Mouse (Mus musculus) spleen, embryonic (tissue): Measurements from ENCODE around the gene Taok1.

Source experiments
- CTCF ChIA-PET: fragments of 350-600 bp; sonication (Branson Sonifier 250); formaldehyde crosslinking; loops from one replicate; lab custom pipeline; 2022; lab: Charles Lee

Taok1 gene

GRCm38 (mm10) chr11:77494782-77495181 is 112.8 kb downstream of the Taok1 start:
- CTCF ChIA-PET = no interaction called here

GRCm38 (mm10) chr11:77494344-77494676 is 113.3 kb downstream of the Taok1 start:
- CTCF ChIA-PET = no interaction called here

- CTCF ChIA-PET = no interaction called here
Observed at GRCm38 (mm10) chr11:77493512-77494343, 113.9 kb downstream of the Taok1 start, which contains the start of gene Git1. Git1 (plus strand) TSS chr11:77493562.

GRCm38 (mm10) chr11:77492911-77493332 is 114.7 kb downstream of the Taok1 start:
- CTCF ChIA-PET = interaction anchor here (0.6 kb wide), 1 partner anchor 27 kb away, joined by 3 read pairs; no protein-coding TSS in a partner anchor

GRCm38 (mm10) chr11:77492311-77492871 is 115.2 kb downstream of the Taok1 start:
- CTCF ChIA-PET = interaction anchor here (0.6 to 1.4 kb wide), 2 partner anchors 23 to 27 kb away, joined by 3 to 4 read pairs; partner anchors contain the start of genes Abhd15 and Trp53i13

- CTCF ChIA-PET = interaction anchor here (0.6 to 1.4 kb wide), 3 partner anchors 24 to 117 kb away, joined by 3 to 4 read pairs (median 3); partner anchors contain the start of genes Abhd15 and Trp53i13
Observed at GRCm38 (mm10) chr11:77491502-77492291, 115.9 kb downstream of the Taok1 start.

GRCm38 (mm10) chr11:77491123-77491501 is 116.5 kb downstream of the Taok1 start:
- CTCF ChIA-PET = interaction anchor here (1.4 kb wide), 1 partner anchor 24 kb away, joined by 4 read pairs; the partner anchor contains the start of genes Abhd15 and Trp53i13

GRCm38 (mm10) chr11:77490451-77490850 is 117.2 kb downstream of the Taok1 start:
- CTCF ChIA-PET = interaction anchor here (1.0 kb wide), 1 partner anchor 9 kb away, joined by 3 read pairs; no protein-coding TSS in a partner anchor

GRCm38 (mm10) chr11:77489591-77490235 is 117.9 kb downstream of the Taok1 start, which contains the start of gene Ankrd13b:
Ankrd13b (minus strand) TSS chr11:77489678.
- CTCF ChIA-PET = interaction anchor here (1.0 kb wide), 1 partner anchor 10 kb away, joined by 3 read pairs; no protein-coding TSS in a partner anchor

GRCm38 (mm10) chr11:77488771-77489581 is 118.6 kb downstream of the Taok1 start:
- CTCF ChIA-PET = interaction anchor here (0.6 kb wide), 1 partner anchor 185 kb away, joined by 3 read pairs; no protein-coding TSS in a partner anchor

GRCm38 (mm10) chr11:77486798-77487197 is 120.8 kb downstream of the Taok1 start:
- CTCF ChIA-PET = no interaction called here

GRCm38 (mm10) chr11:77485229-77485628 is 122.4 kb downstream of the Taok1 start:
- CTCF ChIA-PET = no interaction called here

GRCm38 (mm10) chr11:77483510-77484255 is 123.9 kb downstream of the Taok1 start:
- CTCF ChIA-PET = interaction anchor here (0.7 kb wide), 1 partner anchor 54 kb away, joined by 3 read pairs; no protein-coding TSS in a partner anchor

- CTCF ChIA-PET = no interaction called here
Observed at GRCm38 (mm10) chr11:77483043-77483442, 124.6 kb downstream of the Taok1 start.
